31 mouse cellular contexts compared by ENCODE assay signal in genomic region chr2:44044634-44045033, GRCm38 (mm10).
"Had no signal": no experiment of that assay in that cellular context is flagged by ENCODE, and none has a peak within 500 bp of the region (broad histone marks: within the 10 kb centered on the region; RNA-seq: fewer than 3 reads in every experiment).

No protein-coding gene starts in this region.

- H3K27ac ChIP-seq: limb, embryonic 10.5 days; limb, embryonic 12.5 days; limb, embryonic 13.5 days; limb, embryonic 15.5 days; liver, embryonic 12.5 days; liver, embryonic 13.5 days; liver, embryonic 14.5 days; liver, embryonic 15.5 days; lung, embryonic 15.5 days; macrophage; midbrain, embryonic 10.5 days; midbrain, embryonic 12.5 days; midbrain, embryonic 13.5 days; midbrain, embryonic 15.5 days had no signal

- DNase-seq: left cerebral cortex, postnatal 4 days; liver; liver, embryonic 13.5 days; liver, postnatal 0 days; lung, adult 18-20 months; lung, adult 2 months; lung, postnatal 10 days; lung, postnatal 14 days; lung, postnatal 36 days; lung, postnatal 4 days; midbrain, embryonic 14.5 days had no signal

- H3K4me1 ChIP-seq: limb, embryonic 12.5 days; liver, embryonic 12.5 days; liver, embryonic 13.5 days; liver, embryonic 15.5 days; midbrain, embryonic 10.5 days; midbrain, embryonic 12.5 days; midbrain, embryonic 13.5 days; midbrain, embryonic 15.5 days had no signal

- H3K9me3 ChIP-seq: limb, embryonic 10.5 days; limb, embryonic 12.5 days; limb, embryonic 13.5 days; limb, embryonic 15.5 days; liver, embryonic 12.5 days; liver, embryonic 13.5 days; liver, embryonic 15.5 days; lung, embryonic 15.5 days; megakaryocyte, embryonic 14.5 days; midbrain, embryonic 10.5 days; midbrain, embryonic 12.5 days; midbrain, embryonic 13.5 days; midbrain, embryonic 15.5 days had no signal

- H3K9ac ChIP-seq: limb, embryonic 12.5 days; limb, embryonic 13.5 days; limb, embryonic 15.5 days; liver, embryonic 12.5 days; liver, embryonic 13.5 days; liver, embryonic 14.5 days; liver, embryonic 15.5 days; liver, postnatal 0 days; lung, embryonic 14.5 days; lung, embryonic 15.5 days; midbrain, embryonic 12.5 days; midbrain, embryonic 13.5 days; midbrain, embryonic 15.5 days had no signal

- ATAC-seq: liver, embryonic 12.5 days; liver, postnatal 0 days; lung, postnatal 0 days; midbrain, embryonic 13.5 days; midbrain, embryonic 15.5 days; midbrain, embryonic 16.5 days had no signal

- H3K36me3 ChIP-seq: limb, embryonic 10.5 days; limb, embryonic 12.5 days; limb, embryonic 13.5 days; limb, embryonic 15.5 days; liver, embryonic 12.5 days; liver, embryonic 13.5 days; liver, embryonic 15.5 days; lung, embryonic 15.5 days; midbrain, embryonic 10.5 days; midbrain, embryonic 12.5 days; midbrain, embryonic 13.5 days; midbrain, embryonic 15.5 days had no signal

- H3K4me2 ChIP-seq: limb, embryonic 12.5 days; limb, embryonic 13.5 days; limb, embryonic 15.5 days; liver, embryonic 11.5 days; liver, embryonic 12.5 days; liver, embryonic 13.5 days; liver, embryonic 15.5 days; lung, embryonic 14.5 days; lung, embryonic 15.5 days; midbrain, embryonic 11.5 days; midbrain, embryonic 12.5 days; midbrain, embryonic 13.5 days; midbrain, embryonic 15.5 days had no signal

- H3K27me3 ChIP-seq: limb, embryonic 12.5 days; limb, embryonic 13.5 days; limb, embryonic 15.5 days; liver, embryonic 12.5 days; liver, embryonic 13.5 days; liver, embryonic 15.5 days; lung, embryonic 15.5 days; megakaryocyte, embryonic 14.5 days; midbrain, embryonic 12.5 days; midbrain, embryonic 13.5 days; midbrain, embryonic 15.5 days had no signal

- H3K4me3 ChIP-seq: limb, embryonic 10.5 days; limb, embryonic 12.5 days; limb, embryonic 13.5 days; limb, embryonic 15.5 days; liver, embryonic 12.5 days; liver, embryonic 13.5 days; liver, embryonic 15.5 days; lung, embryonic 15.5 days; megakaryocyte, embryonic 14.5 days; midbrain, embryonic 10.5 days; midbrain, embryonic 12.5 days; midbrain, embryonic 13.5 days; midbrain, embryonic 15.5 days; myocyte had no signal
